Mouse (Mus musculus) monocyte, adult 5-6 weeks (primary cell): Measurements from ENCODE around the gene Mcur1. TPM values are rescaled to one million over a fixed set of nuclear protein-coding genes. Genes with fewer than 3 reads are reported as not detected.
A peak's percentile ranks its signal among the peaks of the same experiment; 100 is the strongest.

Experiments used
- ATAC-seq: fragments of 153-309, 156-312 bp; replicated peaks from 2 replicates; pipeline ENCODE4 v1.8.0; 2017; ENCODE audit warnings: mild to moderate bottlenecking; ENCODE audit not compliant: low TSS enrichment, insufficient number of reproducible peaks, severe bottlenecking, poor library complexity, low FRiP score
- total RNA-seq: library from RNA; stranded (forward); fragments of 200-1000, 200-491, 200-594 nt; gene quantifications from 3 replicates; pipeline ENCODE4 v1.2.3, GENCODE M21; 2017

Mcur1 gene
- 32.0 to 39.8 TPM (median 37.9 TPM) in 3 replicates for total RNA-seq

DNA sequence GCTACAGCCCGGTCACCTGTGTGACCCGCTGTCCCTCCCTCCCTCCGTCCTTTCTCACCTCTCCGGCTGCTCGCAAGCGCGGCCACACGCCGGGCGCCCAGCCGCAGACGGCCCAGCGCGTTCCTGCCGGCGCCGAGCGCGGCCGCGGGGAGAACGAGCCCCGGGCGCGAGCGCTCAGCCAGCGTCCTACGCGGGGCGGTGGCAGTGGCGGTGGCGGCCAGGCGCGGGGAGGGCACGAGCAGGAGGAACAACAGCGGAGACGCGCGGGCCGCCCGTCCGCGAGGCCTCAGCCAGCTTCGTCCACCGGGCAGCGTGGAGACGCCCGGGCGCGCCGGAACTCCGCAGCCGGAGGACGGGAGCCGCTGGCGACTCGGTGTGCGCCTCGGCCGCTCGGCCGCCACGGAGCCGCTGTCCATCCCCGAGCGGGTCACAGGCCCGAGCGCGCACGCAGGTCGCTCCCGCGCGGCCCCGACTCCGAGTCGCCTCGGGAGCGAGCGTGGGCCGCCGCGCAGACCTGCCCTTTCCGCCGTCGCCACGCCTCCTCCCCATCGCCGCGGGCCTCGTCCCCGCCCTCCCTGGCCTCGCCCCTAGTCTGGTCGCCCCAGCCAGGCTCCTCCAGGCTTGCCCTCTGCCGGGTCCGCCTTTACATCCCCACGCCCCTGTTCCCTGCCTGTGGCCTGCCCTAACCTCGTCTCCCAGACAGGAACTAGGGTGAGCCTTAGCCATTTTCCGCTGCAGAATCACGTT is at the start of gene Mcur1:
Mcur1 (minus strand) TSS at position 481 of the 747 bp plus-strand sequence.
- peak; percentile 90 for ATAC-seq

DNA sequence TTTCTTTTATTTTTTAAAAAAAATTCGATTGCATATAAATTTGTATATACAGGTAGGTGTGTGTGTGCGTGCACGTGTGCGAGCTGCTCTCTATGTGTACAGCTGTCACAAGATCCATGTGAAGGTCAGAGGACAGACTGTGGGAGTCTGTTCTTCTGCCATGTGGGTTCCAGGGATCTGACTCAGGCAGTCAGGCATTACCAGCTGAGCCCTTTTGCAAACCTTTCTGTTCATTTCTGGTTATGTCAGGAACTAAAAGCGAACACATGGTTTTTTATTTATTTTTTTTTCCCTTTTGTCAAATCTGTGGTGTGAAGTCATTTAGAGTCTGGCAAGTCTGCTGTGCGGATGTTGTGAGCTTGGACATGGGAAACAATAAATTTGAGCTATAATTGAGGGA is 48.9 kb upstream of the Mcur1 start:
- no peak for ATAC-seq

DNA sequence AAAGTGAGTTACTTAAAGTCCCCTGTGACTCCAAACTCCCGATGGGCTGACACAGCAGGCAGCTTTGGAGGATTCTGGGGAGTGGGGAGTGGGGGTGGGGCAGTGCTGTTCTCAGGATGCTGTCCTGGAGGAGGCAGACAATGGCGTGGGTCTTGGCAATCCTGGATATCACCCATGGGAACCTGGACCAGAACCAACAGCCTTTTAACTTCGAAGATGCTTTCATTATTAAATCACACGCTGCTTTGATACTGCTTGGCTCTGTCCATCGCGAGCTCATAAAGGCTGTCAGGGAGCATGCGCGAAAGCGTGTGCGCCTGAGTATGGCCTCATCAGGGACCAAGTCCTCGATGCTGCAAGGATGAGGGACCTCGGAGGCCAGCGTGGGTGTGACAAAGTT is 43.1 kb upstream of the Mcur1 start:
- no peak for ATAC-seq

DNA sequence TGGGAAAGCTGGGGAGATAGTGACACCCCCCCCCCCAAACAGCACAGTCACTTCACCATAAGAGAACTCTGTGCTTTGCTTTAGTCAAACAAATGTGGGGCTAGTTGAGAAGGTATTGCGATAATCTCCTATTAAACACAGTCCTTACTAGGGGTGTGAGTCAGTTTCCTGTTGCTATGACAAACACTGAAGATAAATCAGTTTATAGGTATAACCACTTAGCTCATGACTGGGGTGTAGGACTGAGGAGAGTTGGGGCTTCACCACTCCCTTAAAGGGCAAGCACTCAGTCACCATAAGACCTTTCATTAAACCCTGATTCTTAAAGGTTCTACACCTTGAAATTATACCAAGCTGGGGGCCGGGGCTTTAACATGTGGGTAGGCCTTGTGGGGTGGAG is 42.4 kb upstream of the Mcur1 start:
- no peak for ATAC-seq

DNA sequence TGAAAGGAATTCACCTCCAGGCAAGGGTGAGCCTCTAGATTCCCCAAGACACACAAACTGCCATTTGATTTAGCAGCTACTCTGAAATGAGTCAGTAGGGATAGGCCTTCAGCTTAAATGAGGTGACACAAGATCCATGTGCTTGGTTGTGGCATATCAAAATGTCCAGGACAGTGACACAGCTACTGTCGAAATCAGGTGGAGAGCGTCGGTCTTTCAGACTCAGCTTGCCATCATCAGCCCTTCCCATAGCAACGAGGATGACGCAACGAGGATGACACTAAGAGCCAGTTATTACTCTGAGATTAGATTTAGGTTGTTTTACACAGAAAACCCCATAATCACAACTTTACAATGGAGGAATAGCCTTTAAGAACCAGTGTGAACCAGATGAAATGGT is 41.0 kb upstream of the Mcur1 start:
- ATAC-seq: no peak

DNA sequence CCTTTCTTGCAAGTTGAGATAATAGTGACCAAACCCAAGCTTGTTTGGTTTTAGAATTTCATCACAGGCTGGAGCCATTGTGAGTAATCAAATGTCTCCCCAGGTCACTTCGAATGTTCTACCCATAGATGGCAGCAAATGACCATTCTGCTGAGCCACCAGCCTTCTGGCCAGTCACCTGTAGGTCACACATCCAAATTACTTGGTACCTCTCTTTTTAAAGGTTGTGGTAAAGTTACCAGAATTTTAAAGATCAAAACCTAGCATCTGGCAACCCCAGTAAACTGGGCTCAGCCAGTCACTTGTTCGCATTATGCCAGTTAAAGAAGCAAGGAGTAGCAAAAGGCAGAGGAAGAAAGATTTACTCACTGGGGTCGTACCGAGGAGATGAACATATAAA is 35.9 kb upstream of the Mcur1 start:
- 0 out of 2 replicates have a peak, but pooled peaks have one; percentile 66 for ATAC-seq

DNA sequence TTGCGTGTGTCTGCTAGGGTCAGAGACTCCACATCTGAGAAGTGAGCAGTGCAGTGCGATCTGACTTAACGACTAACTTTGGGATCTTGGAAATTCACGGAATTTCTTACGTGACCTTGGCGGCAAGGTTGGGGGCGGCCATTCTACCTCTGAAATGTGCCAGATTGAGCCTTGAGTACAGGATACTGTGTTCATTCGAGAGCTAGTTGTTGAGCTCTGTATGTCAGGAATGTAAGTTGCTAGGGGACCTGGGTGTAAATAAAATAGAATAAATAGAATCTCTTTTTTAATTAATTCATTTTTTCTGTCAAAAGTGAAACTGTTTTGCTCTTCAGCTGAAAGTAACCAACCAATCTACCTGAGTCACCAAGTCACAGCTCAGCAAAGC is 32.7 kb upstream of the Mcur1 start:
- no peak for ATAC-seq

DNA sequence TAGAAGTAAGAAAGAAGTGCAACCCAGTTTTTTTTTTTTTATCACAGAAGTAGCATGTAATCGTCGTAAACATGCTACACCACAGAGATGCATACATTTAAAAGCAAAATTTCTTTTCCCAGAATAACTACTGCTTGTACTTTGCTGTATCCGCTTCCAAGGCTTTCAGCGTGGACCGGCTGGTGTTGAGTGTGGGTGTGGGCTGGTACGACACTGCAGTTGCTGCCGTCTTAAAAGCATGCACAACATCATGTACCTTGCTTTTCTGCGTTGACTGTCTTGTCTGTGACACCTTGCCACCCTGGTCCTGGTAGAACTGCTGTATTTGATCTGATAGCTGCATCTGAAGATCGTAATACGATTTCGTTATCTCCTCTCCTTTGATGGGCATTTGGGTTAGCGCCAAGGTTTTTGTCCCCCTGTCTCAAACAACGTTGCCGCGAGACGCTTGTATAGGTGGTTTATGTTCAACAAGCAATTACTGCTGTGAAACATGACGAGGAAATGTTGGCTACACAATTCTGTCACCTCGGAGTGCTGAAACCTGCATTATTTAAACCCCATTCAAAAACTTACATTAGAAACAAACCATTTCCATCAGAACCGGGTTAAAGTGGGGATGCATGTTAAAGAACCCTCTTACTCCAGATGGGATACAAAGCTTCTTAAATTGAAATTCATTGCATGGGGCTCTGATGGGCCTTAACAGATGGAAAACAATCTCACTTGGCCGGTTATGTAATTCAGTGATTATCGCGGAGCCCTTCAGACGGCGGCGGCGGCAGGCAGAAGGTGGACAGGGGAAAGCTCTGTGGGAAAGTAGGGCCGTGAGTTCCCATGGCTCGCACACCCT is 32.1 kb upstream of the Mcur1 start:
- ATAC-seq: no peak

DNA sequence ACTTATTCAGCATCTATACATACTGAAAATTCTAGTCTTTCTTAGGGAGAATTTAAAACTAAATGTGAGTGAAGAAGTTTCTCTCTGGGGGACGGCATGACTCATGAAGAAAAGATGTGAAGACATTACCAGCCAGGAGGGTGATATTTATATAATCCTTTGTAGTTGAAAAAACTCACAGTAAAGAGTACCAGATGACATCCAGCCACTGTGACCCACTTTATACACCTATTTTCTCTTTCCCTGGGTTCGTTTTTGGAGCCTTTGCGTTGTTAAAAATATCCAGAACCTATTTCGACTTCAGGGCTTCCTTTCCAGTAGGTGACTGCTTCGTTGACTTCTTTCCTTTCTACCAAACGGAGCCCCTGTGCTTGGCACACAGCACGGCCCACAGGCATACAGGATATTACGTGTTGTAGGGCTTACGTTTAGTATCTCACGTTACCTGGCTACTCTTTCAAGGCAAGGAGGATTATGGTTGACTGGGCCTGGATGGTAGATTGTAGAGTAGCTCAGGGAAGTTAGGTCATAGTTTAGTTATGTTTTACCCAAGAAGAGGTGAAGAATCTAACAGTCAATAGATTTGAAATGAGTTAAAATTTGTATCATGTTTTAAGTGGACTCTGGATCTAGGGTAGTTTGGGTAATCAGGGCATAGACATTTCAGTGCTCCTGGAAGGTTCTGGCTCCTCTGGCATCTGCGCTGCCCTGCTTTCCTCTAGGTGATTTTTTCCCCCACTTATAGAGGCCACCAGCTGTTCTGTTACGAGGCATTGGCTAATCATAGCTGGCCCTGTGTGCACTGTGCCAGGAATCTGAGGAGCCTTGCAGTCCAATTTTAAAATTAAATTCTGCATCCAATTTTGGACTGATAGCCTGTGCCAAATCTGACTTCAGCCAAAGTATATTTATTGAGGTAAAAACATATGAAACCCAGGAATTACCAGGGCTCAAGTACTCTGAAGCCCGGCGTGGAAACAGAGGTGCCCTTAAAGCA is 28.2 kb upstream of the Mcur1 start:
- no peak for ATAC-seq

DNA sequence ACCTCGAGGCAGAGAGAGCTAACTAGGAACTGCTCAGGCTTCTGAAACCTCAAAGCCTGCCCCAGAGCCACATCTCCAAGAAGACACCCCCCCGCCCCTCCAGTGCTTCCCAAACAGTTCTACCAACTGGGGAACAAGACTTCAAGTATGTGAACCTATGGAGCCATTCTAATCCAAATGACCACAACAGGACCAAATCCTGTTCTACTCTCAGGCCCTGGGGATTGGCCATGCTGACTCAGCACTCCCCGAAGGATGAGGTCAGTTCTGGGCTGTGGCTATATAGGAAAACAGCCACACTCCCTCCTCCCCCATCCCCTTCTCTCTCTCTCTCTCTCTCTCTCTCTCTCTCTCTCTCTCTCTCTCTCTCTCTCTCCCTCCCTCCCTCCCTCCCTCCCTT is 27.0 kb upstream of the Mcur1 start:
- ATAC-seq: no peak

DNA sequence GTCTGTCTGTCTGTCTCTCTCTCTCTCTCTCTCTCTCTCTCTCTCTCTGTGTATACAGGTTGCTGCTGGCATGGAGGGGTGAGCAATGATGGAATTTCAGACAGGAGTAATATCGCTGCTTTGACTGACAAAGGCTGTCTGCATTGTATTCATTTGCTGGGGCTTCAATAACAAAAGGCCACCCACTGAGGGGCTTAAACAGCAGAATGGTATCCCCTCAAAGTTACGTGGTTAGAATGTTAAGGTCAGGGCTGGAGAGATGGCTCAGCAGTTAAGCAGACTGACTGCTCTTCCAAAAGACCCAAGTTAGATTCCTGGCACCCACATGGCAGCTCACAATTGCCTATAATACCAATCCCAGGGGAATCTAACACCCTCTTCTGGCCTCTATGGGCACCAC is 25.3 kb upstream of the Mcur1 start:
- ATAC-seq: no peak

DNA sequence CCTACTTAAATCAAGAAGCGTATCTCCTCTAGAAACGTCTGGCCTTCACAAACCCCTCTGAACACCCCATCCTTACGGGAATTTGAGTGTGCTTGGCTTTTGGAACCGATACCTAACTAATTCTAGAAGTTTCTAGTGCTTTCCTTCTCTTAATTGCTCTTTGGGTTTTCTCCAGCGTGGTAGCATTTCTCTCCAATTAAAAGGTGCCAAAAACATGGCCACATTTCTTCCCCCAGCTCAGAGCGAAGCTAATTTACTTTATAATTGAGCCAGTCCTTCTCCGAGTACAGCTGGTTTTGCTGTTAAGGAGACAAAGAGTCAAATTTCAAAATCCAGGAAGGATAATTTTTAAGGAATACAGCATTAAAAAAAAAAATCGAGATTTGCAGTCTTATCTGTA is 23.5 kb upstream of the Mcur1 start:
- no peak for ATAC-seq

DNA sequence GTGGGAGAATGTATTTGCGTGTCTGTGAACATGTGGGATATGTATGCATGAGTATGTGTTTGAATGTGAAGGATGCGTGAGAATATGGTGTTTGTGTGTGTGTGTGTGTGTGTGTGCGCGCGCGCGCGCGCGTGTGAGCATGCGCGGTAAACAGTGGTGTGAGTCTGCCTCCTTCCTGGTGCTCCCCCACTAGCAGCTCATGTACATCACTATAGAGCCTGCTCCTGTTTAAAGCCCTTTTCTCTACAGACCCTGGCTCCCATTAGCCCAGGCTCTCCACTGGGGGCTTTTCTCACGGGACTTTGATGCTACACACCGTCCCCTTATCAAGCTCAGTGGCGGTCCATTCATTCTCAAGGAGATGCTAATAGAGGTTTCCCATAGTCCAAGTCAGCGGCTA is 23.0 kb upstream of the Mcur1 start:
- no peak for ATAC-seq

DNA sequence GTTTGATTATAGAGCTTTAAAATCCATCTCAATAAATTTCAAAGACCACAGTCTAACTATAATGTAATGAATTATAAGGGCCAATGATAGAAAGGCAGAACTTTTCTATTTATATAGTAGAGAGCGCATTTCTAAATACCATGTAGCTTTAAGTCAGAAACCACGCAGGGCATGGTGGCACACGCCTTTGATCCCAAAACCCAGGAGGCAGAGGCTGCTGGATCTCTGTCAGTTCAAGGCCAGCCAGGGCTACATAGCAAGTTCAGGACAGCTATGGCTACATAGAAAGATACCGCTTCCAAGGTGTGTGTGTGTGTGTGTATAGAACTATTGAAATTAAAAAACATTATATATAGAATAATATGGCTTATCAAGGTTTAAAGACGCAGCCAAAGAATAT is 20.7 kb upstream of the Mcur1 start:
- no peak for ATAC-seq

DNA sequence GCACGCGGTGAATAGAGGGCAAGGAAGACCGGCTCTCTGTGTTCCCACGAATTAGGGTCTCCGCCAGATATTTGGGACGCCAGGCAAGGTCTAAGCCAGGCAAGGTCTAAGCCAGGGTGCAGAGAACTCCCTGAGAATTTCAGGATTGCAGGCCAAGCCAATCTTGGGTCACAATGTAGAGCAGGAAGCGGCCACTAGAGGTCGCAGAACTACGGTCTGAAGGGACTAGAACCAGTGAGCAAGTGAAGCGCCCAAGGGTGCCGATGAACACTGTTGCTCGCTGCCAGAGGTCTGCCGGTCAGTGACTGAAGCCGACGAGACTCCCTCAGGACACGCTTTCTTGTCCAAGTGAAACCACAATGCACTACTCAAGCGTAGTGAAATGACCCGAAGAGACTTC is 19.7 kb upstream of the Mcur1 start:
- peak; percentile 80 for ATAC-seq

DNA sequence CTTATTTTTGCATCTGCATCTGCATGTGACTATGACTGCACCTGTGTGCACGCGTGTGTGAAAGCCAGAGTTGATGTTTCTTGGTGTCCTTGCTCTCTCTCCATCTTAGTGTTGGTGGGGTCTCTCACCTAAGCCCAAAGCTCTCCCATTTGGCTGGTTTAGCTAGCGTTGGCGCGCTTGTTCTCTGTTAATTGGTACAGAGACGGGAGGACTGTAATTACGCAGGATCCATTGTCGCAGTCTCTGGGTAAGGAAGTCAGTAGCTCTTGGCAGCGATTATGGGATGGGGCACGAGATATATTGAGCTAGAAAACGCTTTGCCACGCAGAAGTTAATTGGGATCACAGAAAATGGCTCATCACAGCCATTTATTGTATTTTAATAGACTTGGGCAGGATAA is 17.8 kb upstream of the Mcur1 start:
- no peak for ATAC-seq

DNA sequence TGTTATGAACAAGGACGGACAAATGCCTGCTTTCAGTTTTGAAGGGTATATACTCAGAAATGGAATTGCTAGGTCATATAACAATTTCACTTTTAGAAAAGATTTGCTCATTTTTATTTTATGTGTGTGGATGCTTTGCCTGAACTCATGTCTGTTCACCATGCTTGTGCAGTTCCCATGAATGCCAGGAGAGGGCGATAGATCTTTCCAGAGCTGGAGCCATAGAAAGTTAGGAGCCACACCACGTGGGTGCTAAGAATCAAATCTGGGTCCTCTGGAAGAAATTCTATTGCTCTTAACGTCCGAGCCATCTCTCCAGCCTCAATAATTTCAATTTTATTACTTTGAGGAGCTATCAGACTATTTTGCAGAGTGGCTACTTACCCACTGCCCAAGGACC is 17.3 kb upstream of the Mcur1 start:
- ATAC-seq: no peak

DNA sequence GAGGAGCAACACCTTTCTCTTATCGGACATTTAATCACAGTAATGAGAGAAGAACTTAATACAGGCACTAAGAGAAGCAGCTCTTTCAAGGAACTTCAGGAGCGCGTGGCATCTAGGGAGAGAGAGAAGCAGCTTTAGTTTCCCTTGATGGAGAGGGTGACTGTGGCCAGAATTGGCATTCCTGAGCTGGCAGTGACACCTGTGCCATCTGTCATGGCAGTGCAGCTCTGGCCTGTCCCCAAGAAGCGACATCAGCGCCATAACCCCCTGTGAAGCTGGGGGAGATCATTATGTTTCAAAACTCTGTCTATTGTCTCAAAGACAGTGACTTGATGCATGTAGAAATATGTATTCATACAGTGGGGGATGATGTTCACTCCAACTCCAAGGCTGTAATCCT is 15.4 kb upstream of the Mcur1 start:
- ATAC-seq: no peak

DNA sequence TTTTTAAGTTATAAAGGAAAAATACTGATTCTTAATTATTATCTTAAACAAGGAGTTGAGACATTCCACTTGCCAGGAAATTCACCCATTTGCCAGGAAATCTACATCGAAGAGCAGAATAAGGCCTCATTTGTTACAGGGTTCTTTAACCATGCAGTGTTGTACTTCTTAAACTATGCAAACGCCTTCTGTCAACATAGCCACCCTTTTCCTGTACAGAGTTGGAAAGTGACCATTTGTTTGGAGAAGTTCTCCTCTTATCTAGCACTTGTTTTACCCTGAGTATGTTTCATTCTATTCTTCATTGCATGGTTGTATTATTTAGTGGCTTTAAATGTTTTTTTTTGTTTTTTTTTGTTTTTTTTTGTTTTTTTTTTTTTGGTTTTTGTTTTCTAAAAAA is 14.0 kb upstream of the Mcur1 start:
- no peak for ATAC-seq
